Mouse (Mus musculus) heart, adult 9 months (tissue): ENCODE results near the gene Stat3.
A peak's percentile ranks its signal among the peaks of the same experiment; 100 is the strongest.

ENCODE experiments used
- DNase-seq, 2 experiments: peaks; one replicate each; pipeline ENCODE4 v3.0.0; 2022; ENCODE audit warnings: low spot score in 2 of 2

The Stat3 gene

DNA sequence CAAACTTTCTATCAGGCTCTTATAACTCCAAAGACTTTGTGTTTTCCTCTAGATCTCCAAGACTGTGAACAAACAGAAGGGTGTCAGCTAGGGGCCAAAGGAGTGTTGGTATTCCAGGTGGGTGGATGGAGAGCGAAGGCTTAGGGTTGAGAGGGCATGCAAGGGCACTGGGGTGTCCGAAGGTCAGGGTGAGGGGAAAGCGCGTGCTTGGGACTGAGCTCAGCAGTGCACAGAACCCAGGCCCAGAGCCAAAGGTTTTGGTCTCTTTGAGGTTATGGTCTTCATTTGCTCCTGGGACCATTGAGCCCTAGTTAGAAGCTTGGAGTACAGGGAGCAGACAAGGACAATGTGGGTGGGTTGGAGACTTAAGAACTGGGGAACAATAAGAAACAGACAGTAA lies 84.2 kb downstream of the Stat3 start:
- DNase-seq = no peak

DNA sequence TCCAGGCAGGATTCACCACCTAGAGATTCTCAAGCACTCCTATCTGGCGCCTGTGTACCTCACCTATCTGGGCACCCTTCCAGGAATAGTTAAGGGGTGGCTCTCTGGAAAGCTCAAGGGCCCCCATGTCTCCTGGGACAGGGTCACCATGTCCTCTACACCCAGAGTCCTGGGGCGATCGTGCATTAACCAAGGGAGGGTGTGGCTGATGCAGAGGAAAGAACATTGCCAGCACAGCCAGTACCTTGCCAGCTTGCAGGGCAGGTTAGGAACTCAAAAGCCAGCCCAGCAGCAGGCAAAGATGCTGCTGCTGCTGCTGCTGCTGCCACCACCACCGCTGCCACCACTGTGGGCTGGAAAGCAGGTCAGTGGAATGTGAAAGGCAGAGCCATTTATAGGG lies 85.1 kb downstream of the Stat3 start:
- no peak for DNase-seq

DNA sequence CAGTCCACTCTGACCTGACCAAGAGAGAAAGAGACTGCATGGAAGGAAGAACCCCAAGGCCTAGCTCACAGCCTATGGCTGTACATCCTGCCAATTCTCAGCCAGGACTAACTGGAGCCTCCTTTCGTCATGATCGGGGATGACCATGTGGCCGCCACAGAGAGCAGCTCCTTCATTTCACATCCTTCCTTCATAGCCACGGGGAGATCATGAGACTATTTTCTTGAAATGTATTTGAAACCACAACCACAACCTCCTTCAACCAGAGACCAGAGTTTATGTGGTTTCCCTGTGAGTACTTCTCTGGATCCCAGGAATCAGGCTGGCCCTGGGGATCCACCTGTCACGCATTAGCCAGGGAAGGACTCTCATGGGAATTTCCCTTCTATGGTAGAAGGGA lies 86.3 kb downstream of the Stat3 start:
- no peak for DNase-seq

GRCm38 (mm10) chr11:100852088-100852487 lies 87.3 kb downstream of the Stat3 start:
- no peak for DNase-seq

DNA sequence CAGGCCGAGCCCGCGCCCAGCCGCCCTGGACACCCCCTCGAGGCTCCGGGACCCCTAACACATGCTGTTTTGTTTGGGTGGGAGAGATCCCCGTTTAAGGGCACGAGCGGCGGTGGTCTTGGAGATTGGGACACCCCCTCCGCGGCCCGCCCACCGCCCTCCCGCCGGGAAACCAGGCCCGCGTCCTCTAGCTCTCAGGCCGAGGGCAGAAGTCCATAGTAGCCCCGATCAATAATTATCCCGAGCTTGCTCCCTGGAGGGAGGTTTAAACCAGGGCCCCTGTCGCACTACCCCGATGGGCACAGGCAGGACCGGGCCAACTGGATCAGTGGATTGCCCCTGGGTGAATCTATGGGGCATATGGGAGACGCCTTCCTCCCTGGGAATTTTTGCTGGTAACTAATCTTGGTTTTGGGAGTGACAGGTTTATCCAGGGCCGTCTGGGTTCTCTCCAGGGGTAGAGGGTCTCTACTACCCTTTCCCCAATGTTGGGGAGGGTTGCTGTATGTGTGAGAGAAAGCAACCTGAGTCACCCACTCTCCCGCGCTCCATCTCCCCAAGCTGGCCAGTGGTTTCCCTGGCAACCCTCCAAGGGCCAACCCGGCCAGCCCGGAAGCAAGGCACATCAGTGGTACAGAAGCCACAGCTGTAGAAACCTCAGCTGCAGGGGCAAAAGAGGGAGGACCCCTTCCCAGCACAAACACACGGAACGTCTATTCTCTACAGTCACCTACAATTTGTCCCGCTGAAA lies 88.4 kb downstream of the Stat3 start:
- peak; percentile 69 to 77 for DNase-seq

- DNase-seq = peak; percentile 84 to 86
Measured at GRCm38 (mm10) chr11:100850038-100850777, 89.1 kb downstream of the Stat3 start, which contains the start of gene Stat5b. TSS of gene Stat5b (minus strand) at chr11:100850724.

DNA sequence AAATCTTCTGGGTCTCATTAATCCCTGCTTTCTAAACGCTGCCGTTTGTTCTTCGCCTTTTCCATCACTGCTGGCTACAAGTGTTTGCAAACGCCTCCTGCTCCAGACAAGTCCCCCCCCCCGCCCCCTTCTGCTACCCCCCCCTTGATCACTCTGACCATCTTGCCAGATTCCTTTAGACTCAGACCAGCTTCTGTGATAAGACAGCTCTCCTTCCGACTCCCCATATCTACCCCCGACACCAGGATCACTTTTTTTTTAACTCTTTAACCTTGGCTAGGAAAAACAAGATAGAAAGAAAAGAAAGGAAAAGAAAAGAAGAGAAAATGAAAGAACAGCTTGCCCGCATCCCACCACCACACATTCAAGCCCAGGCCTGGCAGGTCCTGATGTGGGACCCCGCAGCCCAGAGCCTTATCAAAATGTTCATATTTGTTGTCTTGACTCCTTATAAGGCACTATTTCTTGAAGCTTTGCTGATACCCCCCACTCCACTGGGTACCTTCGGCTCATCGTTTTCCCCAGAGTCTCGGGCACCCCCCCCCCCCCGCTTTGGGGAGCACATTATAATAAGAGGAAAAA lies 89.8 kb downstream of the Stat3 start:
- no peak for DNase-seq

DNA sequence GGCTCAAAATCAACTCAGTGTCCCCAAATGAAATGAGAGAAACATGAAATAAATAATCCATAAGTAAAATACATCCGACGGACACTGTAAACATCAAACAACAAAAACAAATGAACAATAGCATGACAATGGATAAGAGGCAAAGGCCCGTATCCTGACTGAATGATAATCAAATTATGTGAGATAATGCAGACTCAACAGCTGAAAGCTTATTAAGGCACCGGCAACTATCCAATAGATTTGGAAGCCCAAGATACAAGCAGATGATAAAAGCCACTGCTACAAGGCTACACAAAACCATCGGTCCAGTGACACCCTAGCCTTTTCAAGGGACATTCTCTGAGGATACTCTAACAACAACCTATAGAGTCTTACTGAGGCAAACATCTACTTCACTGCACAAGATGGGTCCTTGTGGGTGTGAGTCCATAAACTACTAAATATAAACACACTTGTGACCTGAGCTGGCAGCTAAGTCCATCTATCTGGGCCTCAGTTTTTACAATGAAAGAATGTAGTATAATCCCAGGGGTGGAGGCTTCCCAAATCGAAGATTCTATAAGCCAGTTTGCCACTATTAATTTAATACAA lies 90.5 kb downstream of the Stat3 start:
- DNase-seq = no peak

GRCm38 (mm10) chr11:100848080-100848479 lies 91.3 kb downstream of the Stat3 start:
- no peak for DNase-seq

GRCm38 (mm10) chr11:100847572-100847971 lies 91.8 kb downstream of the Stat3 start:
- DNase-seq = no peak

DNA sequence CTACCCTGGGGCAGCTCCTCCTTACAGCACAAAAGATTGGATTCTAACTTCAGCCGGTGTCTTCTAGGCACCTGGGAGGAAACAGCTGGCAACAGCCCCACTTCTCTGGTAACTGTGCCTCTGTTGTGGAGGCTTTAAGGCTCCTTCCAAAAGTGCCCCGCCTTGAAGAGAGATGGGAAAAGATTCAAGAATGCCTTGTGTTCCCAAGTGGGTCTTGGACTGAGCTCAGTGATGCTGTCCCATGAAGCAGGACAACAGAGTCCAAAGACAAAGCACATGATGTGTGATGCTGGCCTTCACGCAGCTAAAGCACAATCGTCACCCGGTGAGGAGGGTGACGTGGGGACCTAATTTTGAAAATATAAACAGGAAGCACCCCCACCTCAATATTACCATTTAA lies 93.5 kb downstream of the Stat3 start:
- no peak for DNase-seq

GRCm38 (mm10) chr11:100844121-100844520 lies 95.2 kb downstream of the Stat3 start:
- DNase-seq = no peak

GRCm38 (mm10) chr11:100843070-100843669 lies 96.2 kb downstream of the Stat3 start:
- no peak for DNase-seq

GRCm38 (mm10) chr11:100842025-100842424 lies 97.3 kb downstream of the Stat3 start:
- no peak for DNase-seq

- no peak for DNase-seq
Measured at GRCm38 (mm10) chr11:100840866-100841265, 98.5 kb downstream of the Stat3 start.

DNA sequence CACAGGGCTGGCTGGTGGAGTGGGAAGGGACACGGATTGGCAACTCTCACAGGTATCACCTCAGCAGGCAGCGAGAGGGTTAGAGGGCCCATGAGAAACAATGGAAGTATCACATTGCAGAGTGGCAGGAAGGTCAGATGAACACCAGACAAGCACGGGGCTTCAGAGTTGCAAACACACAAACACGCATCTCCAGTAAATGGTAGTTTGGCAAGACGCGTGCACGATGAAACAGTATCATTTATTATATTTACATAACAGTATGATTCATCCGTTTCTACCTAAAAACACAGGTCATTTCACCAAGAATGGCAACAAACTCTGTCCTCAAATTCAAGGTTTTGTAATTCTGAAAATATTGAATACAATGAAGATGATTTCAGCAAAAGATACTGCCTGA lies 99.8 kb downstream of the Stat3 start:
- DNase-seq = no peak

DNA sequence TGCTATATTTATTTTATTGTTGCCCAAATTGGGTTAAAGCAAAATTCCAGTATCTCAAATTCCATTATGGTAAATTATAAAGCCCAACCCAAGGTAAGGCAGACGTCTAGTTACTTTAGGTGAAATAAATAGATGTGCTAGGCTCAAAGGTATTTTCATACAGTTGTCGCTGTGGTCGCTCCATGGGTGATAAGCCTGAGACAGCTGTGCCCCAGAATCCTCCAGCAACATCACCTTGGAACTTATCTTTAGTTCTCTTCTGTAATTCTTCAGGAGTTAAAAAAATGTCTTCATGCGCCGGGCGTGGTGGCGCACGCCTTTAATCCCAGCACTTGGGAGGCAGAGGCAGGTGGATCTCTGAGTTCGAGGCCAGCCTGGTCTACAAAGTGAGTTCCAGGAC lies 100.4 kb downstream of the Stat3 start:
- DNase-seq = no peak

GRCm38 (mm10) chr11:100836923-100837702 lies 102.2 kb downstream of the Stat3 start:
- no peak for DNase-seq
